Mouse (Mus musculus): Measurements from ENCODE around the gene Ccdc171. TPM values are rescaled to one million over a fixed set of nuclear protein-coding genes. Genes with fewer than 3 reads are reported as not detected.

Ccdc171 gene
- polyA plus RNA-seq, 1 experiment from 2014 or later = 3.5 TPM

- Histone ChIP-seq H3K9ac (no peak overlapping the region), H3K4me3 (no peak overlapping the region), H3K9me3 (replicated peaks) (no peaks in the 10 kb centered on the region), H3K4me1 (replicated peaks) (peaks cover 7% of the 10 kb centered on the region; the same call in 1 of the 2 replicates), H3K36me3 (no peaks in the 10 kb centered on the region), H3K4me2 (no peak overlapping the region), H3K27ac (ENCODE audit: poor library complexity, severe bottlenecking) (no peak overlapping the region), H3K27me3 (replicated peaks) (no peaks in the 10 kb centered on the region)
- 15% methylated on average over 3 of the region's 3 CpGs for WGBS
- ATAC-seq (ENCODE audit: insufficient number of reproducible peaks, low FRiP score) = no peak
Observed at GRCm38 (mm10) chr4:83700190-83700589, 174.8 kb downstream of the Ccdc171 start.

- Histone ChIP-seq H3K9ac (no peak overlapping the region), H3K27me3 (replicated peaks) (no peaks in the 10 kb centered on the region), H3K27ac (ENCODE audit: poor library complexity, severe bottlenecking) (no peak overlapping the region), H3K4me2 (no peak overlapping the region), H3K4me3 (no peak overlapping the region), H3K36me3 (no peaks in the 10 kb centered on the region), H3K4me1 (replicated peaks) (no peaks in the 10 kb centered on the region), H3K9me3 (replicated peaks) (no peaks in the 10 kb centered on the region)
- WGBS = 73% methylated on average over 1 of the region's 1 CpGs
- ATAC-seq (ENCODE audit: insufficient number of reproducible peaks, low FRiP score) = no peak
Observed at GRCm38 (mm10) chr4:83716996-83717395, 191.7 kb downstream of the Ccdc171 start.

GRCm38 (mm10) chr4:83719816-83720215 is 194.5 kb downstream of the Ccdc171 start:
- ATAC-seq (ENCODE audit: insufficient number of reproducible peaks, low FRiP score) = no peak

GRCm38 (mm10) chr4:83725136-83725535 is 199.8 kb downstream of the Ccdc171 start:
- WGBS = 8% methylated on average over 2 of the region's 2 CpGs
- Histone ChIP-seq H3K9ac (no peak overlapping the region), H3K27me3 (replicated peaks) (no peaks in the 10 kb centered on the region), H3K36me3 (no peaks in the 10 kb centered on the region), H3K4me1 (replicated peaks) (no peaks in the 10 kb centered on the region), H3K9me3 (replicated peaks) (no peaks in the 10 kb centered on the region), H3K4me3 (no peak overlapping the region), H3K27ac (ENCODE audit: poor library complexity, severe bottlenecking) (no peak overlapping the region), H3K4me2 (no peak overlapping the region)
- ATAC-seq (ENCODE audit: insufficient number of reproducible peaks, low FRiP score) = no peak

More at GRCm38 (mm10) chr4:83719816-83720215, 194.5 kb downstream of the Ccdc171 start:
- 76% methylated on average over 11 of the region's 11 CpGs for WGBS
- no peak overlapping the region for H3K27ac ChIP-seq (ENCODE audit: poor library complexity, severe bottlenecking)
- H3K9ac ChIP-seq = no peak overlapping the region
- no peaks in the 10 kb centered on the region for H3K36me3 ChIP-seq
- H3K4me3 ChIP-seq = no peak overlapping the region
- no peaks in the 10 kb centered on the region for H3K27me3 ChIP-seq (replicated peaks)
- H3K4me1 ChIP-seq (replicated peaks) = no peaks in the 10 kb centered on the region
- no peaks in the 10 kb centered on the region for H3K9me3 ChIP-seq (replicated peaks)
- H3K4me2 ChIP-seq = no peak overlapping the region

GRCm38 (mm10) chr4:83739137-83739890 is 214.0 kb downstream of the Ccdc171 start:
- Histone ChIP-seq H3K36me3 (no peaks in the 10 kb centered on the region), H3K4me1 (replicated peaks) (no peaks in the 10 kb centered on the region), H3K9ac (no peak overlapping the region), H3K27me3 (replicated peaks) (no peaks in the 10 kb centered on the region), H3K4me2 (no peak overlapping the region), H3K27ac (ENCODE audit: poor library complexity, severe bottlenecking) (no peak overlapping the region), H3K4me3 (no peak overlapping the region), H3K9me3 (replicated peaks) (no peaks in the 10 kb centered on the region)
- WGBS = 81% methylated on average over 9 of the region's 9 CpGs
- no peak for ATAC-seq (ENCODE audit: insufficient number of reproducible peaks, low FRiP score)

- Histone ChIP-seq H3K36me3 (no peaks in the 10 kb centered on the region), H3K27ac (ENCODE audit: poor library complexity, severe bottlenecking) (no peak overlapping the region), H3K27me3 (replicated peaks) (no peaks in the 10 kb centered on the region), H3K9ac (no peak overlapping the region), H3K4me1 (replicated peaks) (no peaks in the 10 kb centered on the region), H3K4me2 (no peak overlapping the region), H3K4me3 (no peak overlapping the region), H3K9me3 (replicated peaks) (no peaks in the 10 kb centered on the region)
- 75% methylated on average over 4 of the region's 4 CpGs for WGBS
- ATAC-seq (ENCODE audit: insufficient number of reproducible peaks, low FRiP score) = no peak
Observed at GRCm38 (mm10) chr4:83739891-83740277, 214.5 kb downstream of the Ccdc171 start.

- Histone ChIP-seq H3K4me3 (no peak overlapping the region), H3K36me3 (no peaks in the 10 kb centered on the region), H3K4me2 (no peak overlapping the region), H3K4me1 (replicated peaks) (no peaks in the 10 kb centered on the region), H3K27me3 (replicated peaks) (no peaks in the 10 kb centered on the region), H3K27ac (ENCODE audit: poor library complexity, severe bottlenecking) (no peak overlapping the region), H3K9ac (no peak overlapping the region), H3K9me3 (replicated peaks) (no peaks in the 10 kb centered on the region)
- ATAC-seq (ENCODE audit: insufficient number of reproducible peaks, low FRiP score) = no peak
- 58% methylated on average over 12 of the region's 12 CpGs for WGBS
Observed at GRCm38 (mm10) chr4:83742806-83743460, 217.6 kb downstream of the Ccdc171 start.

- no peak overlapping the region for H3K4me3 ChIP-seq
Observed at GRCm38 (mm10) chr4:83775136-83775535, 249.8 kb downstream of the Ccdc171 start.

GRCm38 (mm10) chr4:83780044-83780443 is 254.7 kb downstream of the Ccdc171 start:
- H3K4me3 ChIP-seq = no peak overlapping the region
- no peak overlapping the region for H3K27ac ChIP-seq (ENCODE audit: poor library complexity, severe bottlenecking)
- H3K9me3 ChIP-seq (replicated peaks) = peaks cover 6% of the 10 kb centered on the region; the same call in 1 of the 2 replicates
- H3K4me2 ChIP-seq = no peak overlapping the region
- no peak for ATAC-seq (ENCODE audit: insufficient number of reproducible peaks, low FRiP score)
- no peaks in the 10 kb centered on the region for H3K36me3 ChIP-seq
- H3K4me1 ChIP-seq (replicated peaks) = no peaks in the 10 kb centered on the region
- H3K9ac ChIP-seq = no peak overlapping the region
- 92% methylated on average over 4 of the region's 4 CpGs for WGBS
- no peaks in the 10 kb centered on the region for H3K27me3 ChIP-seq (replicated peaks)

More at GRCm38 (mm10) chr4:83775136-83775535, 249.8 kb downstream of the Ccdc171 start:
- Histone ChIP-seq H3K9me3 (replicated peaks) (peaks cover 5% of the 10 kb centered on the region; the same call in 1 of the 2 replicates), H3K27me3 (replicated peaks) (no peaks in the 10 kb centered on the region), H3K4me2 (no peak overlapping the region), H3K36me3 (no peaks in the 10 kb centered on the region), H3K9ac (no peak overlapping the region), H3K27ac (ENCODE audit: poor library complexity, severe bottlenecking) (no peak overlapping the region), H3K4me1 (replicated peaks) (no peaks in the 10 kb centered on the region)
- ATAC-seq (ENCODE audit: insufficient number of reproducible peaks, low FRiP score) = no peak
- 81% methylated on average over 6 of the region's 6 CpGs for WGBS

GRCm38 (mm10) chr4:83785115-83785514 is 259.8 kb downstream of the Ccdc171 start:
- 78% methylated on average over 2 of the region's 2 CpGs for WGBS
- no peaks in the 10 kb centered on the region for H3K36me3 ChIP-seq
- no peaks in the 10 kb centered on the region for H3K4me1 ChIP-seq (replicated peaks)
- H3K9ac ChIP-seq = no peak overlapping the region
- H3K27ac ChIP-seq (ENCODE audit: poor library complexity, severe bottlenecking) = no peak overlapping the region
- no peaks in the 10 kb centered on the region for H3K27me3 ChIP-seq (replicated peaks)
- no peak overlapping the region for H3K4me3 ChIP-seq
- ATAC-seq (ENCODE audit: insufficient number of reproducible peaks, low FRiP score) = no peak
- H3K9me3 ChIP-seq (replicated peaks) = 0 out of 2 replicates have a peak, but pooled peaks cover under 1% of the 10 kb centered on the region
- H3K4me2 ChIP-seq = no peak overlapping the region

- Histone ChIP-seq H3K4me1 (replicated peaks) (no peaks in the 10 kb centered on the region), H3K27me3 (replicated peaks) (no peaks in the 10 kb centered on the region), H3K4me3 (no peak overlapping the region), H3K36me3 (no peaks in the 10 kb centered on the region), H3K9me3 (replicated peaks) (no peaks in the 10 kb centered on the region), H3K27ac (ENCODE audit: poor library complexity, severe bottlenecking) (no peak overlapping the region), H3K9ac (no peak overlapping the region), H3K4me2 (no peak overlapping the region)
- WGBS = 46% methylated on average over 13 of the region's 13 CpGs
- no peak for ATAC-seq (ENCODE audit: insufficient number of reproducible peaks, low FRiP score)
Observed at GRCm38 (mm10) chr4:83791811-83792210, 266.5 kb downstream of the Ccdc171 start.
